Mouse (Mus musculus) large intestine, adult 2 months (tissue): ENCODE results near the gene Ddr2. TPM values are rescaled to one million over a fixed set of nuclear protein-coding genes. Genes with fewer than 3 reads are reported as not detected.

Source experiments
- polyA plus RNA-seq: library from polyadenylated mRNA; depleted of rRNA; stranded (reverse); fragments of >200 nt; gene quantifications from 2 replicates; pipeline ENCODE4 v1.2.3, GENCODE M21; 2012; rRNA removed

The Ddr2 gene
- polyA plus RNA-seq, 1 experiment = 4.7 TPM

Other genes with a start within 250 kb of the Ddr2 start
- gene Ccdc190, start 182.1 kb downstream of the Ddr2 start, polyA plus RNA-seq = 0.95 and 1.7 TPM in 2 replicates
- 8.5 and 11.6 TPM in 2 replicates for gene Hsd17b7, start 141.5 kb downstream of the Ddr2 start, polyA plus RNA-seq
- 35.8 and 41.2 TPM in 2 replicates for gene Uap1, start 64.2 kb upstream of the Ddr2 start, polyA plus RNA-seq
- 7.7 and 10.5 TPM in 2 replicates for gene Uhmk1, start 104.6 kb upstream of the Ddr2 start, polyA plus RNA-seq
- gene Sh2d1b2, start 122.0 kb upstream of the Ddr2 start, polyA plus RNA-seq = not detected in 2 replicates
- 0.73 and 0.85 TPM in 2 replicates for gene Sh2d1b1, start 166.6 kb upstream of the Ddr2 start, polyA plus RNA-seq
- 10.6 and 16.0 TPM in 2 replicates for gene Gm7694, start 195.6 kb upstream of the Ddr2 start, polyA plus RNA-seq
- not detected in 2 replicates for gene Spata46, start 198.0 kb upstream of the Ddr2 start, polyA plus RNA-seq